Mouse (Mus musculus) naive thymus-derived CD4-positive, alpha-beta T cell, adult 5 months (primary cell): Measurements from ENCODE around the gene Ccnb1ip1. TPM values are rescaled to one million over a fixed set of nuclear protein-coding genes. Genes with fewer than 3 reads are reported as not detected.

Experiments used
- polyA plus RNA-seq: library from polyadenylated mRNA; unstranded; fragments of 100-300 nt; shearing (Covaris generic); gene quantifications from one replicate; pipeline ENCODE4 v1.2.1, GENCODE M21; 2017

Ccnb1ip1 gene
- polyA plus RNA-seq, result not detected

DNA sequence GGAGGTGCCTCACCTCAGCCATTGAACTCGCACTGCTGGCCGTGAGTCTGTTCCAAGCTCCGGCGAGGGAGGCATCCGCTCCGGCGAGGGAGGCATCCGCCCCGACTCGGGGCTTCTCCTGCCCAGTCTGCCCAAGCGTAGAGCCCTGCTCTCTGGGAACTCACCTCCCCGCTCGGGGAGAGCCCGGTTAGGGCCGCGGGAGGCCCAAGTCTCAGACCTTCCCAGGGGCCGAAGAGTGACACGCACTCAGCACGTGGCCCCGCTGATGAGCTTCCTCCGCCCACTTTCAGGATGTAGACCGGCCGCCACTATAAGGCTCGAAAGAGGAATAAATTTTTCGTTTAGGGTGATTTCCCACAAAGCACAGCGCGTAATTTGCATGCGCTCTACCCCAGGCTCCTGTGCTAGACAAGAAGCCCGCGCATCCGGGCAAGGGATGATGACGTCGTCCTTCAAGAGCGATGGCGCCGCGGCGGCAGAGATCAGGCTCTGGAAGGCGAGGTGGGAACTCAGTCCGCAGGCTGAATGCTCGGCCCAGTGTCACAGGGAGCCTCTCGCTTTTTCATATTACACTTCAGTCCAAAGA lies at the start of gene Ccnb1ip1, which contains the start of gene Parp2:
Gene Ccnb1ip1 (minus strand): TSS at position 246 of the 586 bp plus-strand sequence.
Gene Parp2 (plus strand): TSS at position 355 of the 586 bp plus-strand sequence.

DNA sequence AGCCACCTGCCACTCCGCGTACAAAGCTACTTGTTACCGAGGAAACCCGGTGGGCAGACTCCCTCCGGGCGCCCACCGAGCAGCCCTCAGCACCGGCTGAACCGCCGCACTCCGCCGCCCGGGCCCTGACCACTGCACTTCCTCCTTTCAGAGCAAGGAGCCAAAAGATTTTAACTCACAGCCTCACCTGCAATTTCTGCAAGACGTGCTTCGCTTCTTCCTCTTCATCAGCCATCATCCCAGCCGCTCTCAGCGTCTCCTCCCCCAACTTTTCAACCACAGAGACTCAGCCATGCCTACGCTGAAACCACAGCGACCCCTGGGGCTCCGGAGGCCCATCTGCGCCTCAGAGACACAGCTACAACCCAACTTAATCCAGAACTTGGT lies 22.3 kb downstream of the Ccnb1ip1 start, which contains the start of gene Ttc5:
Gene Ttc5 (minus strand): TSS at position 269 of the 387 bp plus-strand sequence.

DNA sequence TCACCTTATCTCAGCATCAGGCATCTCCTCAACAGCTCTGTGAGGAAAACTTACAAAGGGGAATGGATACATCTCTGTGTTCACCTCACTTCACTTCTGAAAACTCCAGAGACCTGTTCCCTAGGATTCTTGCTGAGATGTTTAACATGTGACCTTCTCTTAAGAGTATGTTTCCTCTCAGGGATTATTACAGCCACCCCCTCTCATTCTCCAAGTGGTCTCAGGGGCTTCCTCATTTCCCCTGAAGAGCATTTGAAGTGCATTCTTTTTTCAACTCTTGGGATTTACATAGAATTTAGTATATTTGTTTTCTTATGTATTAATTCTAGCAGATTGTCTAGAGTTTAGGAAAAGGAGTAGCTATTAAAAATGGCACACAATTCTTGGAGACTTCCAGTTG lies 62.5 kb downstream of the Ccnb1ip1 start, which contains the start of gene Olfr749:
Gene Olfr749 (minus strand): TSS at position 101 of the 400 bp plus-strand sequence.

Other genes starting within 250 kb of the Ccnb1ip1 start
- not detected for gene Olfr744, start 192.9 kb downstream of the Ccnb1ip1 start, polyA plus RNA-seq
- not detected for gene Olfr745, start 168.3 kb downstream of the Ccnb1ip1 start, polyA plus RNA-seq
- gene Olfr746, start 160.6 kb downstream of the Ccnb1ip1 start, polyA plus RNA-seq, result not detected
- not detected for gene Olfr747, start 114.5 kb downstream of the Ccnb1ip1 start, polyA plus RNA-seq
- 0.22 TPM for gene Olfr748, start 100.4 kb downstream of the Ccnb1ip1 start, polyA plus RNA-seq
- not detected for gene Olfr749, start 62.6 kb downstream of the Ccnb1ip1 start, polyA plus RNA-seq
- gene Ttc5, start 22.2 kb downstream of the Ccnb1ip1 start, polyA plus RNA-seq, result 87.5 TPM
- 64.7 TPM for gene Parp2, start 109 bp upstream of the Ccnb1ip1 start, polyA plus RNA-seq
- gene Tep1, start 62.8 kb upstream of the Ccnb1ip1 start, polyA plus RNA-seq, result 15.7 TPM
- 0.14 TPM for gene Klhl33, start 89.8 kb upstream of the Ccnb1ip1 start, polyA plus RNA-seq
- gene Osgep, start 117.2 kb upstream of the Ccnb1ip1 start, polyA plus RNA-seq, result 101 TPM
- 62.6 TPM for gene Apex1, start 117.2 kb upstream of the Ccnb1ip1 start, polyA plus RNA-seq
- gene Pip4p1, start 123.1 kb upstream of the Ccnb1ip1 start, polyA plus RNA-seq, result 138 TPM
- gene Pnp, start 123.3 kb upstream of the Ccnb1ip1 start, polyA plus RNA-seq, result 26.3 TPM
- not detected for gene Gm49342, start 136.8 kb upstream of the Ccnb1ip1 start, polyA plus RNA-seq
- gene Pnp2, start 148.3 kb upstream of the Ccnb1ip1 start, polyA plus RNA-seq, result not detected
- gene Rnase10, start 200.0 kb upstream of the Ccnb1ip1 start, polyA plus RNA-seq, result not detected
- not detected for gene Rnase9, start 234.1 kb upstream of the Ccnb1ip1 start, polyA plus RNA-seq
- gene Rnase11, start 242.4 kb upstream of the Ccnb1ip1 start, polyA plus RNA-seq, result not detected
- not detected for gene Rnase12, start 249.9 kb upstream of the Ccnb1ip1 start, polyA plus RNA-seq